Mouse (Mus musculus) MEL (cell line): ENCODE results near the gene Fam13c.

Experiments
- CTCF ChIP-seq, 3 experiments: IDR thresholded peaks in 2 of 3; conservative IDR thresholded peaks in 1 of 3; 2 replicates each; pipeline ENCODE4 v1.5.1; 2011 to 2012; ENCODE audit warnings: low read length in 3 of 3, low read depth in 2 of 3, mild to moderate bottlenecking in 2 of 3, improper control_type of control experiment in 1 of 3, inconsistent platforms in 1 of 3, mixed read lengths in 1 of 3, moderate library complexity in 1 of 3; ENCODE audit not compliant: control insufficient read depth in 1 of 3, insufficient read depth in 1 of 3, poor library complexity in 1 of 3, severe bottlenecking in 1 of 3
- POLR2A ChIP-seq, 2 experiments: IDR thresholded peaks; 2 replicates each; pipeline ENCODE4 v1.6.1; 2011 to 2012; ENCODE audit warnings: low read length in 2 of 2, mild to moderate bottlenecking in 2 of 2, control low read depth in 1 of 2, improper control_type of control experiment in 1 of 2, low read depth in 1 of 2, moderate library complexity in 1 of 2; ENCODE audit not compliant: control insufficient read depth in 1 of 2, insufficient read depth in 1 of 2, poor library complexity in 1 of 2
- USF2 ChIP-seq, 2 experiments: IDR thresholded peaks; 2 replicates each; pipeline ENCODE4 v1.6.1; 2011 to 2012; ENCODE audit warnings: improper control_type of control experiment in 2 of 2, low read length in 2 of 2, borderline replicate concordance in 1 of 2, inconsistent platforms in 1 of 2, low read depth in 1 of 2, mild to moderate bottlenecking in 1 of 2; ENCODE audit not compliant: insufficient read depth in 1 of 2
- ZC3H11A ChIP-seq: IDR thresholded peaks from 2 replicates; pipeline ENCODE4 v1.6.1; 2012; ENCODE audit warnings: low read depth, mild to moderate bottlenecking, inconsistent platforms, low read length, improper control_type of control experiment

GRCm38 (mm10) chr10:70540456-70541195 is 100.3 kb downstream of the Fam13c start:
- TF ChIP-seq CTCF (IDR thresholded peaks at IDR 0.05 in 2 of 3, conservative IDR thresholded peaks at IDR 0.05 in 1 of 3; ENCODE audit: control insufficient read depth in 1 of 3, insufficient read depth in 1 of 3, low read depth in 2 of 3, low read length in 3 of 3, poor library complexity in 1 of 3, severe bottlenecking in 1 of 3): no peak
- no peak for TF ChIP-seq POLR2A (IDR thresholded peaks at IDR 0.05; ENCODE audit: control insufficient read depth in 1 of 2, insufficient read depth in 1 of 2, low read depth in 1 of 2, low read length in 2 of 2, poor library complexity in 1 of 2)
- no peak for TF ChIP-seq USF2 (IDR thresholded peaks at IDR 0.05; ENCODE audit: borderline replicate concordance in 1 of 2, insufficient read depth in 1 of 2, low read depth in 1 of 2, low read length in 2 of 2)
- no peak for TF ChIP-seq ZC3H11A
